Mouse (Mus musculus) olfactory bulb, adult 2 months (tissue): ENCODE data around the gene Il33.

ENCODE experiments used
- CTCF ChIP-seq: fragments of 200-500 bp; IDR thresholded peaks from 2 replicates; pipeline ENCODE4 v1.5.1; 2012; ENCODE audit warnings: low read depth, mild to moderate bottlenecking, low read length, moderate library complexity; ENCODE audit not compliant: insufficient read depth
- POLR2A ChIP-seq: fragments of 200-500 bp; IDR thresholded peaks from 2 replicates; pipeline ENCODE4 v1.6.1; 2012; ENCODE audit warnings: mild to moderate bottlenecking, low read depth, low read length, moderate library complexity; ENCODE audit not compliant: insufficient read depth

- TF ChIP-seq CTCF (no peak), POLR2A (no peak)
These were observed 22.1 kb downstream of the Il33 start for GRCm38 (mm10) chr19:29947056-29947455.
